Mouse (Mus musculus): Measurements from ENCODE around the gene Tcf21. TPM values are rescaled to one million over a fixed set of nuclear protein-coding genes. Genes with fewer than 3 reads are reported as not detected.

Tcf21 gene
- not detected for total RNA-seq (2023)

GRCm38 (mm10) chr10:22819871-22820590, at the start of gene Tcf21:
Gene Tcf21 (minus strand): TSS chr10:22820174.

Other genes starting within 250 kb of the Tcf21 start
- gene Slc2a12, start 175.2 kb downstream of the Tcf21 start, total RNA-seq (2023) = not detected
- gene Tbpl1, start 88.2 kb downstream of the Tcf21 start, total RNA-seq (2023) = 10 to 100 TPM; 36.9 to 42.8 TPM

Measured in neutrophil, adult 59 days (primary cell).